Mouse (Mus musculus): Measurements from ENCODE around the gene 9530003J23Rik. TPM values are rescaled to one million over a fixed set of nuclear protein-coding genes. Genes with fewer than 3 reads are reported as not detected.
"Not testable (repeated sequence)": the region's sequence is repeated elsewhere in the genome, so short reads cannot be mapped to it uniquely, and the experiment has no call there.

The 9530003J23Rik gene
- not detected in 2 replicates for polyA plus RNA-seq (2016; fragmentation: Nextera tagmentation; extraction: Ambion mirVana)

- H3K27me3 ChIP-seq: no peaks in the 10 kb centered on the region
- WGBS: 91% methylated on average over 12 of the region's 12 CpGs
- no peaks in the 10 kb centered on the region for H3K36me3 ChIP-seq (replicated peaks)
- no peak for ATAC-seq (ENCODE audit: low FRiP score)
- no peaks in the 10 kb centered on the region for H3K9me3 ChIP-seq
- no peaks in the 10 kb centered on the region for H3K4me1 ChIP-seq
- no peak within 1 kb of the TSS for H3K4me3 ChIP-seq (replicated peaks)
- no peak within 1 kb of the TSS for H3K9ac ChIP-seq
- no peak within 1 kb of the TSS for H3K4me2 ChIP-seq
- no peak within 1 kb of the TSS for H3K27ac ChIP-seq
Observed at GRCm38 (mm10) chr10:117238603-117239002, at the start of gene 9530003J23Rik. Gene 9530003J23Rik (minus strand): TSS chr10:117238703.

- no peak for ATAC-seq (ENCODE audit: low FRiP score)
- Histone ChIP-seq H3K4me3 (replicated peaks) (no peak overlapping the region), H3K4me2 (no peak overlapping the region), H3K27ac (no peak overlapping the region), H3K4me1 (no peaks in the 10 kb centered on the region), H3K9ac (no peak overlapping the region), H3K36me3 (replicated peaks) (no peaks in the 10 kb centered on the region), H3K9me3 (no peaks in the 10 kb centered on the region), H3K27me3 (no peaks in the 10 kb centered on the region)
- WGBS: 92% methylated on average over 3 of the region's 3 CpGs
Observed at GRCm38 (mm10) chr10:117287226-117287850, 48.8 kb upstream of the 9530003J23Rik start.

GRCm38 (mm10) chr10:117286366-117286970 is 48.0 kb upstream of the 9530003J23Rik start:
- H3K27me3 ChIP-seq: no peaks in the 10 kb centered on the region
- no peak overlapping the region for H3K4me3 ChIP-seq (replicated peaks)
- WGBS: 91% methylated on average over 6 of the region's 6 CpGs
- H3K4me2 ChIP-seq: no peak overlapping the region
- no peak for ATAC-seq (ENCODE audit: low FRiP score)
- no peak overlapping the region for H3K27ac ChIP-seq
- H3K36me3 ChIP-seq (replicated peaks): no peaks in the 10 kb centered on the region
- no peak overlapping the region for H3K9ac ChIP-seq
- no peaks in the 10 kb centered on the region for H3K9me3 ChIP-seq
- no peaks in the 10 kb centered on the region for H3K4me1 ChIP-seq

GRCm38 (mm10) chr10:117285584-117285983 is 47.1 kb upstream of the 9530003J23Rik start:
- H3K4me1 ChIP-seq: not testable (repeated sequence)

GRCm38 (mm10) chr10:117284578-117285520 is 46.3 kb upstream of the 9530003J23Rik start:
- Histone ChIP-seq H3K27ac (no peak overlapping the region), H3K36me3 (replicated peaks) (no peaks in the 10 kb centered on the region), H3K9me3 (no peaks in the 10 kb centered on the region), H3K4me2 (no peak overlapping the region), H3K9ac (no peak overlapping the region), H3K4me3 (replicated peaks) (no peak overlapping the region), H3K4me1 (no peaks in the 10 kb centered on the region), H3K27me3 (no peaks in the 10 kb centered on the region)
- no peak for ATAC-seq (ENCODE audit: low FRiP score)
- WGBS: 85% methylated on average over 10 of the region's 10 CpGs

More at GRCm38 (mm10) chr10:117285584-117285983, 47.1 kb upstream of the 9530003J23Rik start:
- 85% methylated on average over 4 of the region's 7 CpGs for WGBS
- not testable (repeated sequence) for H3K27ac ChIP-seq; H3K9me3 ChIP-seq; ATAC-seq (ENCODE audit: low FRiP score); H3K27me3 ChIP-seq; H3K4me3 ChIP-seq (replicated peaks); H3K4me2 ChIP-seq; H3K36me3 ChIP-seq (replicated peaks); H3K9ac ChIP-seq

- ATAC-seq (ENCODE audit: low FRiP score): no peak
- no peak overlapping the region for H3K4me2 ChIP-seq
- H3K4me1 ChIP-seq: no peaks in the 10 kb centered on the region
- H3K9ac ChIP-seq: no peak overlapping the region
- H3K36me3 ChIP-seq (replicated peaks): no peaks in the 10 kb centered on the region
- H3K27ac ChIP-seq: no peak overlapping the region
- H3K4me3 ChIP-seq (replicated peaks): no peak overlapping the region
- no peaks in the 10 kb centered on the region for H3K27me3 ChIP-seq
- WGBS: 80% methylated on average over 7 of the region's 7 CpGs
- H3K9me3 ChIP-seq: no peaks in the 10 kb centered on the region
Observed at GRCm38 (mm10) chr10:117283871-117284577, 45.5 kb upstream of the 9530003J23Rik start.

- H3K36me3 ChIP-seq (replicated peaks); H3K9ac ChIP-seq: not testable (repeated sequence)
Observed at GRCm38 (mm10) chr10:117283196-117283595, 44.7 kb upstream of the 9530003J23Rik start.

GRCm38 (mm10) chr10:117282551-117282950 is 44.0 kb upstream of the 9530003J23Rik start:
- H3K9me3 ChIP-seq: no peaks in the 10 kb centered on the region
- WGBS: 81% methylated on average over 2 of the region's 2 CpGs

More at GRCm38 (mm10) chr10:117283196-117283595, 44.7 kb upstream of the 9530003J23Rik start:
- H3K27ac ChIP-seq; H3K4me2 ChIP-seq; H3K9me3 ChIP-seq; H3K27me3 ChIP-seq; H3K4me3 ChIP-seq (replicated peaks); H3K4me1 ChIP-seq; ATAC-seq (ENCODE audit: low FRiP score): not testable (repeated sequence)
- WGBS: 89% methylated on average over 4 of the region's 4 CpGs

GRCm38 (mm10) chr10:117282049-117282448 is 43.5 kb upstream of the 9530003J23Rik start, which contains the start of gene Lyz2:
Gene Lyz2 (minus strand): TSS chr10:117282321.
- WGBS: 73% methylated on average over 4 of the region's 4 CpGs
- no peak within 1 kb of the TSS for H3K27ac ChIP-seq
- no peaks in the 10 kb centered on the region for H3K4me1 ChIP-seq
- H3K9me3 ChIP-seq: no peaks in the 10 kb centered on the region
- H3K9ac ChIP-seq: no peak within 1 kb of the TSS
- no peak within 1 kb of the TSS for H3K4me3 ChIP-seq (replicated peaks)
- no peak for ATAC-seq (ENCODE audit: low FRiP score)
- H3K36me3 ChIP-seq (replicated peaks): no peaks in the 10 kb centered on the region
- H3K4me2 ChIP-seq: no peak within 1 kb of the TSS
- no peaks in the 10 kb centered on the region for H3K27me3 ChIP-seq

More at GRCm38 (mm10) chr10:117282551-117282950, 44.0 kb upstream of the 9530003J23Rik start:
- Histone ChIP-seq H3K27ac (no peak overlapping the region), H3K4me1 (no peaks in the 10 kb centered on the region), H3K4me3 (replicated peaks) (no peak overlapping the region), H3K27me3 (no peaks in the 10 kb centered on the region), H3K9ac (no peak overlapping the region), H3K4me2 (no peak overlapping the region), H3K36me3 (replicated peaks) (no peaks in the 10 kb centered on the region)
- ATAC-seq (ENCODE audit: low FRiP score): no peak

GRCm38 (mm10) chr10:117281381-117281920 is 42.9 kb upstream of the 9530003J23Rik start:
- no peak overlapping the region for H3K4me2 ChIP-seq
- H3K27me3 ChIP-seq: no peaks in the 10 kb centered on the region
- no peak overlapping the region for H3K9ac ChIP-seq
- no peak for ATAC-seq (ENCODE audit: low FRiP score)
- no peaks in the 10 kb centered on the region for H3K4me1 ChIP-seq
- 87% methylated on average over 7 of the region's 7 CpGs for WGBS
- H3K9me3 ChIP-seq: no peaks in the 10 kb centered on the region
- no peaks in the 10 kb centered on the region for H3K36me3 ChIP-seq (replicated peaks)
- no peak overlapping the region for H3K4me3 ChIP-seq (replicated peaks)
- no peak overlapping the region for H3K27ac ChIP-seq

GRCm38 (mm10) chr10:117280000-117280399 is 41.5 kb upstream of the 9530003J23Rik start:
- no peak overlapping the region for H3K27ac ChIP-seq
- no peaks in the 10 kb centered on the region for H3K9me3 ChIP-seq
- H3K4me1 ChIP-seq: no peaks in the 10 kb centered on the region
- no peak for ATAC-seq (ENCODE audit: low FRiP score)
- no peaks in the 10 kb centered on the region for H3K27me3 ChIP-seq
- H3K4me3 ChIP-seq (replicated peaks): no peak overlapping the region
- no peak overlapping the region for H3K4me2 ChIP-seq
- WGBS: 65% methylated on average over 1 of the region's 1 CpGs
- H3K9ac ChIP-seq: no peak overlapping the region
- H3K36me3 ChIP-seq (replicated peaks): no peaks in the 10 kb centered on the region
